Mouse (Mus musculus) midbrain, postnatal 0 days (tissue): ENCODE data around the gene Serpinb6a. TPM values are rescaled to one million over a fixed set of nuclear protein-coding genes. Genes with fewer than 3 reads are reported as not detected.
A peak's percentile ranks its signal among the peaks of the same experiment; 100 is the strongest.

ENCODE experiments used
- ATAC-seq: fragments of 200-750 bp; cut with Nextera tagmentation; 2 replicates; pipeline ENCODE4 v1.8.0; 2017; ENCODE audit warnings: moderate number of reproducible peaks, mild to moderate bottlenecking, moderate TSS enrichment, moderate library complexity; ENCODE audit not compliant: low FRiP score
- DNase-seq: peaks from one replicate; pipeline ENCODE4 v3.0.0-alpha.2; 2015; ENCODE audit warnings: low spot score
- H3K27ac ChIP-seq: fragments of 300-500 bp; sonication (generic); 2 replicates; pipeline ENCODE4 v1.5.1; 2014; ENCODE audit warnings: low read depth, mild to moderate bottlenecking, low read length, mixed read lengths
- H3K27me3 ChIP-seq: fragments of 300-500 bp; sonication (generic); 2 replicates; pipeline ENCODE4 v1.6.1; 2014; ENCODE audit warnings: low read length, control low read depth, mixed read lengths; ENCODE audit not compliant: insufficient read depth
- H3K36me3 ChIP-seq: fragments of 300-500 bp; sonication (generic); 2 replicates; pipeline ENCODE4 v1.6.1; 2014; ENCODE audit warnings: low read length, control low read depth, mixed read lengths; ENCODE audit not compliant: insufficient read depth
- H3K4me1 ChIP-seq: fragments of 300-500 bp; sonication (generic); 2 replicates; pipeline ENCODE4 v1.6.1; 2014; ENCODE audit warnings: mild to moderate bottlenecking, control low read depth, antibody characterized with exemption, low read length, mixed read lengths; ENCODE audit not compliant: insufficient read depth
- H3K4me2 ChIP-seq: fragments of 300-500 bp; sonication (generic); 2 replicates; pipeline ENCODE4 v1.6.1; 2014; ENCODE audit warnings: low read depth, mild to moderate bottlenecking, low read length, mixed read lengths; ENCODE audit not compliant: poor library complexity, severe bottlenecking
- H3K4me3 ChIP-seq: fragments of 300-500 bp; sonication (generic); 2 replicates; pipeline ENCODE4 v1.5.1; 2014; ENCODE audit warnings: low read depth, mild to moderate bottlenecking, low read length, moderate library complexity
- H3K9ac ChIP-seq: fragments of 300-500 bp; sonication (generic); replicated peaks from 2 replicates; pipeline ENCODE4 v1.6.1; 2014; ENCODE audit warnings: mild to moderate bottlenecking, low read length, moderate library complexity, mixed read lengths; ENCODE audit not compliant: poor library complexity, severe bottlenecking
- H3K9me3 ChIP-seq: fragments of 300-500 bp; sonication (generic); 2 replicates; pipeline ENCODE4 v1.6.1; 2016; ENCODE audit warnings: low read length, control low read depth
- CTCF ChIP-seq: IDR thresholded peaks from 2 replicates; pipeline ENCODE4 v1.5.1; 2016; ENCODE audit warnings: antibody characterized with exemption, mild to moderate bottlenecking
- WGBS: fragments of 180-500 bp; shearing (Covaris S2); extraction: QIAGEN DNeasy Blood & Tissue Kit; methylation state at CpG from one replicate; pipeline ENCODE4 v1.1.7; 2014; 5-methylcytosine and 5-hydroxymethylcytosine counted together
- polyA plus RNA-seq: library from polyadenylated mRNA; unstranded; fragments of >200 nt; fragmentation: Nextera tagmentation; extraction: Ambion mirVana; gene quantifications from 2 replicates; pipeline ENCODE4 v1.2.1, GENCODE M21; 2015
- total RNA-seq: library from RNA; depleted of rRNA; stranded (reverse); fragments of >200 nt; gene quantifications from 2 replicates; pipeline ENCODE4 v1.2.3, GENCODE M21; 2014; rRNA removed

Serpinb6a gene
- 49.7 and 58.5 TPM in 2 replicates for total RNA-seq
- 38.7 and 38.8 TPM in 2 replicates for polyA plus RNA-seq

DNA sequence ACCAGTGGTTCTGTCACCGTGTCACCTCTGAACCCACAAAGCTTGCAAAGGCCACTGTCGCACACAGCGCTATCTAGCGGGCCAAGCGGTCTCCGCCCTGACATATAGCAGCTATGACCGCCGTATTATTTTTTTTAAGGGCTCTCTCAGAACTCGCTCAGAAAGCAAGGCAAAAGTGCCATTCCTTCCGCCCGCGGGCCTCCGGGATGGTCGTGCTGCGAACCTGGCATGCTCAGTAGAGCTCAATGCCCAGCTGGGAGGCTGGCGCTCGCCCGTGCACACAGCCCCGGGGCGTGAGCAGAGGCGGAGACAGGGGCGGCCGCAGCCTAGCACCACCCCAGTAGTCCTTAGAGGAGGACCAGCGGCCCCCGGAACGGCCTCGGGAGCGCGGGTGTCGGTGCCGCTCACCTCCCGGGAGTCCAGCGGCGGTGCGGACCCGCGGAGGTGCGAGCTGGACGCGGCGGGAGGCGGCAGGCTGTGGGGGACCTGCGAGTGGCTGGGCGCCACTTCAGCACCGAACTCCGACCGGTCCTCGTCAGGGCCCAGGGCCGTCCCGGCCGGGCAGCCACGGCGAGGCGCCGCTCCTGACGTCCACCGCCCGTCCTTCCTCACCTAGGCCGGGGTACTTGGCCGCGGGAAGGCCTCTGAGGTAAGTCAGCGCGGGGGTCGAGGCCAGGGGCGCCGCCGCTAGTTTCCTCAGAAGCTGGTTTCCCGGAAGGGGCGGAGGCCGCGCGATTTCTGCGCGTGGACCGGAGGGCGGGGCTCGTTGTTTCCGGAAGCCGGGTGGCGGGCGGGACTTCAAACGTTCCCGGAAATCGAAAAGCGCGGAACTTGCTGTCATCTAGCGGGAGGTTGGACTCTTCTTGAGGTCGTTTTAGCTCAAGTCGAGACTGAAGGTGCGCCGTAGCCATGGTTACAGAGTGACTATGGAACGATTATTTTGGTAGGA is at the start of gene Serpinb6a, which contains the start of gene Ripk1:
Gene Serpinb6a (minus strand): TSS at position 737 of the 949 bp plus-strand sequence.
Gene Ripk1 (plus strand): TSS at position 306 of the 949 bp plus-strand sequence.
- DNase-seq (peak; percentile 92), ATAC-seq (peak; percentile 95)
- Histone ChIP-seq H3K9ac (peak within 1 kb of the TSS; percentile 93), H3K9me3 (no peaks in the 10 kb centered on the region), H3K4me1 (no peaks in the 10 kb centered on the region), H3K27me3 (no peaks in the 10 kb centered on the region), H3K36me3 (no peaks in the 10 kb centered on the region), H3K27ac (peak within 1 kb of the TSS; percentile 93), H3K4me2 (peak within 1 kb of the TSS; percentile 74), H3K4me3 (peak within 1 kb of the TSS; percentile 98)
- TF ChIP-seq CTCF: peak; percentile 71
- WGBS: under 1% methylated on average over 67 of the region's 92 CpGs

DNA sequence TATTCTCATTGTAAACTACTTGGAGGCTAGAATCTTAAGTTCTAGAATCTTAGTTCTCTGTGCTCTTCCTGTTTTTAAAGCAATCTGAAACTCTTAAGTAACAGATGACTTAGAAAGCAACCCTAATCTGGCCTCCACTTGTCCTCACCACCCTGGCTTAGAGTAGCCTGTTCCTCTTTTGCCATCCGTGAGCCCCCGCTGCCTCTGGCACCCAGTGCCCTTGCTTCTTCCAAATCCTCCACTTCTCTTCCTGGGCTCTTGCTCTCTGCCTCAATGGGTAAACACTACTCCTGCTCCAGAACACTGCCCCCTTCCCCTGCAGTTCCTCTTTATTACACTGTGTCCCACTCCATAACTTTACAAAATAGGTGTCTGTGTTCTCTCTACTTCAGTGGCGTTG is 49.1 kb upstream of the Serpinb6a start:
- Histone ChIP-seq H3K4me2 (no peak overlapping the region), H3K36me3 (peaks cover 26% of the 10 kb centered on the region), H3K4me3 (no peak overlapping the region), H3K4me1 (no peaks in the 10 kb centered on the region), H3K27ac (no peak overlapping the region), H3K9me3 (no peaks in the 10 kb centered on the region), H3K9ac (no peak overlapping the region), H3K27me3 (no peaks in the 10 kb centered on the region)
- TF ChIP-seq CTCF: no peak
- DNase-seq (no peak), ATAC-seq (no peak)
- WGBS: 94% methylated on average over 3 of the region's 3 CpGs

DNA sequence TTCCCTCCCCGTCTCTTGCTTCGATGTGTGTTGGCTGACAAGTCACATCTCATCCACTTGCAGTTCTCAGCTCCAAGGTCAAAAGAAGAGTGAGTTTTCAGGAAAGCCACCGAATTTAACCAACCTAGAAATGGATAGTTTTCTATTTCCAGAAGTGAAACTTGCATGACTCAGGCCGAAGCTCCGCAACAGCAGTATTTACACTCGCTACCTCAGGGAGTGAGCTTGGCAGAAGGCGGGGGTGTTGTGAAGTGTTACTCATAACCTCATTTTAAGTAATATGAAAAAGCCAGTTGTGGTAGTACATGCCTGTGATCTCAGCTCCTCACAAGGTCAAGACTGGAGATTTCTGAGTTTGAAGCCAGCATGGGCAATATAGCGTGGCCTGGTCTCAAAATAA is 47.9 kb upstream of the Serpinb6a start:
- no peak overlapping the region for H3K27ac ChIP-seq
- DNase-seq (no peak), ATAC-seq (no peak)
- TF ChIP-seq CTCF: no peak
- H3K4me2 ChIP-seq: no peak overlapping the region
- no peaks in the 10 kb centered on the region for H3K9me3 ChIP-seq
- no peak overlapping the region for H3K9ac ChIP-seq
- no peak overlapping the region for H3K4me3 ChIP-seq
- H3K36me3 ChIP-seq: peaks cover 23% of the 10 kb centered on the region
- no peaks in the 10 kb centered on the region for H3K4me1 ChIP-seq
- WGBS: 93% methylated on average over 8 of the region's 8 CpGs
- H3K27me3 ChIP-seq: no peaks in the 10 kb centered on the region

- H3K9me3 ChIP-seq: no peaks in the 10 kb centered on the region
- H3K4me2 ChIP-seq: no peak overlapping the region
- no peak overlapping the region for H3K4me3 ChIP-seq
- peaks cover 14% of the 10 kb centered on the region; the same call in 1 of the 2 replicates for H3K36me3 ChIP-seq
- no peak overlapping the region for H3K9ac ChIP-seq
- no peak for DNase-seq
- no peaks in the 10 kb centered on the region for H3K4me1 ChIP-seq
- no peaks in the 10 kb centered on the region for H3K27me3 ChIP-seq
- no peak overlapping the region for H3K27ac ChIP-seq
- 45% methylated on average over 3 of the region's 3 CpGs for WGBS
- TF ChIP-seq CTCF: no peak
- ATAC-seq: no peak
Observed at GRCm38 (mm10) chr13:34047526-34047925, 44.9 kb upstream of the Serpinb6a start.

DNA sequence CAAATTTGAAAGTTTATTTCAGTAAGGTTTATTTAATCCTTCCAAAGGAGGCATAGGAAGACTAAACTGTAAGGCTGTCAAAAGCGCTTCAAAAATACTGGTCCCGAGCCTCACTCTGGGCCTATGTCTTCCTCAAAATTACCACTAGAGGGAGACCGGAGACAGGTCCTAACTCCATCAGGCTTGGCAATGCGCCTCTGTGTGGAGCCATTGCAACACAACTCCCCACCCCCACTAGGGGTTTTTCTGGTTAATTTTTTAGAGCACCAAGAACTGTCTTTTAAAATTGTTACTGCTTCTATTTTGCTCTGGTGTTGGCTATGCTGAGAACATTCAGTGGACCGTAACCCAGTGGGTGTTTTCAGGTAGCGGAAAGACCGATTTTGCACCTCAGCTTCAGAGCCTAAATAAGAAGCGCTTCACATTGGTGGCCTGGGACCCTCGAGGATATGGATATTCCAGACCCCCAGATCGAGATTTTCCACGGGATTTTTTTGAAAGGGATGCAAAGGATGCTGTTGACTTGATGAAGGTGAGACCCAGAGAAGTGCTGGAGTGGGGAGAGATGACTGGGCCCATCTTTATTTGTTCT is 43.9 kb upstream of the Serpinb6a start:
- Histone ChIP-seq H3K9ac (no peak overlapping the region), H3K27ac (no peak overlapping the region), H3K4me2 (no peak overlapping the region), H3K9me3 (no peaks in the 10 kb centered on the region), H3K27me3 (no peaks in the 10 kb centered on the region), H3K4me1 (no peaks in the 10 kb centered on the region), H3K36me3 (peaks cover 11% of the 10 kb centered on the region; the same call in 1 of the 2 replicates), H3K4me3 (no peak overlapping the region)
- DNase-seq (peak; percentile 95), ATAC-seq (peak; percentile 92)
- TF ChIP-seq CTCF: peak; percentile 98
- 35% methylated on average over 11 of the region's 11 CpGs for WGBS
